Mouse (Mus musculus) limb, embryonic 12.5 days (tissue): Measurements from ENCODE around the gene Lpin2. TPM values are rescaled to one million over a fixed set of nuclear protein-coding genes. Genes with fewer than 3 reads are reported as not detected.

Experiments used
- ATAC-seq: fragments of 200-750 bp; cut with Nextera tagmentation; 2 replicates; pipeline ENCODE4 v1.8.0; 2017; ENCODE audit warnings: low read depth, moderate TSS enrichment; ENCODE audit not compliant: insufficient number of reproducible peaks, insufficient read depth, low FRiP score, low TSS enrichment
- H3K27ac ChIP-seq: fragments of 300-500 bp; sonication (generic); 2 replicates; pipeline ENCODE4 v1.5.1; 2016; ENCODE audit warnings: mild to moderate bottlenecking, moderate library complexity
- H3K27me3 ChIP-seq: fragments of 300-500 bp; sonication (generic); 2 replicates; pipeline ENCODE4 v1.6.1; 2016; ENCODE audit warnings: mild to moderate bottlenecking, moderate library complexity
- H3K36me3 ChIP-seq: fragments of 300-500 bp; sonication (generic); 2 replicates; pipeline ENCODE4 v1.6.1; 2016; ENCODE audit warnings: mild to moderate bottlenecking, moderate library complexity
- H3K4me1 ChIP-seq: fragments of 300-500 bp; sonication (generic); replicated peaks from 2 replicates; pipeline ENCODE4 v1.6.1; 2016
- H3K4me2 ChIP-seq: fragments of 300-500 bp; sonication (generic); 2 replicates; pipeline ENCODE4 v1.6.1; 2016; ENCODE audit warnings: mild to moderate bottlenecking, moderate library complexity
- H3K4me3 ChIP-seq: fragments of 300-500 bp; sonication (generic); replicated peaks from 2 replicates; pipeline ENCODE4 v1.5.1; 2016; ENCODE audit warnings: mild to moderate bottlenecking
- H3K9ac ChIP-seq: fragments of 300-500 bp; sonication (generic); replicated peaks from 2 replicates; pipeline ENCODE4 v1.6.1; 2016; ENCODE audit warnings: mild to moderate bottlenecking, moderate library complexity
- H3K9me3 ChIP-seq: fragments of 300-500 bp; sonication (generic); 2 replicates; pipeline ENCODE4 v1.6.1; 2016; ENCODE audit warnings: mild to moderate bottlenecking, moderate library complexity
- WGBS: fragments of 180-500 bp; shearing (Covaris S2); methylation state at CpG from one replicate; pipeline ENCODE4 v1.1.7; 2016; 5-methylcytosine and 5-hydroxymethylcytosine counted together
- polyA plus RNA-seq: library from polyadenylated mRNA; unstranded; fragments of >200 nt; fragmentation: Nextera tagmentation; extraction: Ambion mirVana; gene quantifications from 2 replicates; pipeline ENCODE4 v1.2.1, GENCODE M21; 2016

Lpin2 gene
- polyA plus RNA-seq, 1 experiment from 2014 or later: 63.3 TPM

- no peaks in the 10 kb centered on the region for H3K36me3 ChIP-seq
- whole genome bisulfite sequencing: 85% methylated on average over 6 of the region's 6 CpGs
Measured at GRCm38 (mm10) chr17:71204809-71205091, 22.4 kb downstream of the Lpin2 start.

GRCm38 (mm10) chr17:71206136-71206893 lies 24.0 kb downstream of the Lpin2 start:
- Histone ChIP-seq H3K27ac (no peak overlapping the region), H3K4me3 (no peak overlapping the region), H3K4me1 (peaks cover 41% of the 10 kb centered on the region), H3K27me3 (no peaks in the 10 kb centered on the region), H3K36me3 (no peaks in the 10 kb centered on the region), H3K4me2 (no peak overlapping the region), H3K9me3 (0 out of 2 replicates have a peak, but pooled peaks cover 8% of the 10 kb centered on the region), H3K9ac (no peak overlapping the region)
- no peak for ATAC-seq
- WGBS: 63% methylated on average over 12 of the region's 12 CpGs

More at GRCm38 (mm10) chr17:71204809-71205091, 22.4 kb downstream of the Lpin2 start:
- Histone ChIP-seq H3K27me3 (no peaks in the 10 kb centered on the region), H3K9ac (no peak overlapping the region), H3K4me3 (no peak overlapping the region), H3K27ac (no peak overlapping the region), H3K9me3 (0 out of 2 replicates have a peak, but pooled peaks cover 8% of the 10 kb centered on the region), H3K4me2 (no peak overlapping the region), H3K4me1 (peaks cover 31% of the 10 kb centered on the region)
- ATAC-seq: no peak

- Histone ChIP-seq H3K36me3 (no peaks in the 10 kb centered on the region), H3K27ac (no peak overlapping the region), H3K27me3 (no peaks in the 10 kb centered on the region), H3K4me1 (peaks cover 43% of the 10 kb centered on the region), H3K9me3 (0 out of 2 replicates have a peak, but pooled peaks cover 8% of the 10 kb centered on the region), H3K4me3 (no peak overlapping the region), H3K9ac (no peak overlapping the region), H3K4me2 (no peak overlapping the region)
- no peak for ATAC-seq
- over 99% methylated on average over 3 of the region's 3 CpGs for WGBS
Measured at GRCm38 (mm10) chr17:71207268-71207667, 24.9 kb downstream of the Lpin2 start.

- no peak for ATAC-seq
- Histone ChIP-seq H3K36me3 (no peaks in the 10 kb centered on the region), H3K4me2 (no peak overlapping the region), H3K4me1 (peaks cover 42% of the 10 kb centered on the region), H3K4me3 (no peak overlapping the region), H3K9me3 (0 out of 2 replicates have a peak, but pooled peaks cover 8% of the 10 kb centered on the region), H3K27ac (no peak overlapping the region), H3K27me3 (no peaks in the 10 kb centered on the region), H3K9ac (no peak overlapping the region)
- WGBS: 100% methylated on average over 1 of the region's 1 CpGs
Measured at GRCm38 (mm10) chr17:71208376-71208775, 26.0 kb downstream of the Lpin2 start.

- Histone ChIP-seq H3K9ac (no peak overlapping the region), H3K4me1 (peaks cover 46% of the 10 kb centered on the region), H3K4me3 (no peak overlapping the region), H3K4me2 (no peak overlapping the region), H3K27me3 (no peaks in the 10 kb centered on the region), H3K27ac (no peak overlapping the region), H3K36me3 (no peaks in the 10 kb centered on the region), H3K9me3 (0 out of 2 replicates have a peak, but pooled peaks cover 8% of the 10 kb centered on the region)
- 74% methylated on average over 1 of the region's 1 CpGs for WGBS
- ATAC-seq: no peak
Measured at GRCm38 (mm10) chr17:71208921-71209320, 26.6 kb downstream of the Lpin2 start.

GRCm38 (mm10) chr17:71209936-71210335 lies 27.6 kb downstream of the Lpin2 start:
- WGBS: 77% methylated on average over 3 of the region's 3 CpGs
- ATAC-seq: no peak

GRCm38 (mm10) chr17:71211962-71212646 lies 29.7 kb downstream of the Lpin2 start:
- H3K9me3 ChIP-seq: 0 out of 2 replicates have a peak, but pooled peaks cover 8% of the 10 kb centered on the region
- no peak overlapping the region for H3K4me3 ChIP-seq
- H3K4me2 ChIP-seq: peak overlapping the region; percentile 21
- H3K4me1 ChIP-seq: peaks cover 45% of the 10 kb centered on the region
- no peak overlapping the region for H3K9ac ChIP-seq
- H3K27ac ChIP-seq: peak overlapping the region; percentile 88
- 65% methylated on average over 6 of the region's 6 CpGs for WGBS
- H3K27me3 ChIP-seq: no peaks in the 10 kb centered on the region
- peak; percentile 55; the same call in 1 of the 2 replicates for ATAC-seq
- H3K36me3 ChIP-seq: peaks cover 3% of the 10 kb centered on the region; the same call in 1 of the 2 replicates

More at GRCm38 (mm10) chr17:71209936-71210335, 27.6 kb downstream of the Lpin2 start:
- peaks cover 46% of the 10 kb centered on the region for H3K4me1 ChIP-seq
- no peaks in the 10 kb centered on the region for H3K36me3 ChIP-seq
- H3K4me2 ChIP-seq: no peak overlapping the region
- H3K9me3 ChIP-seq: 0 out of 2 replicates have a peak, but pooled peaks cover 8% of the 10 kb centered on the region
- no peaks in the 10 kb centered on the region for H3K27me3 ChIP-seq
- no peak overlapping the region for H3K9ac ChIP-seq
- H3K4me3 ChIP-seq: no peak overlapping the region
- no peak overlapping the region for H3K27ac ChIP-seq

- Histone ChIP-seq H3K36me3 (peaks cover 15% of the 10 kb centered on the region), H3K9me3 (no peaks in the 10 kb centered on the region), H3K9ac (no peak overlapping the region), H3K4me2 (no peak overlapping the region), H3K27me3 (no peaks in the 10 kb centered on the region), H3K27ac (peak overlapping the region; percentile 25; the same call in 1 of the 2 replicates), H3K4me1 (peaks cover 45% of the 10 kb centered on the region), H3K4me3 (no peak overlapping the region)
- ATAC-seq: 0 out of 2 replicates have a peak, but pooled peaks have one; percentile 60
- WGBS: 60% methylated on average over 1 of the region's 1 CpGs
Measured at GRCm38 (mm10) chr17:71213666-71214065, 31.3 kb downstream of the Lpin2 start.

- Histone ChIP-seq H3K4me1 (peaks cover 45% of the 10 kb centered on the region), H3K27me3 (no peaks in the 10 kb centered on the region), H3K4me2 (no peak overlapping the region), H3K9me3 (no peaks in the 10 kb centered on the region), H3K27ac (peak overlapping the region; percentile 25; the same call in 1 of the 2 replicates), H3K36me3 (peaks cover 15% of the 10 kb centered on the region), H3K4me3 (no peak overlapping the region), H3K9ac (no peak overlapping the region)
- WGBS: 78% methylated on average over 17 of the region's 17 CpGs
- no peak for ATAC-seq
Measured at GRCm38 (mm10) chr17:71214514-71215240, 32.3 kb downstream of the Lpin2 start.

- peaks cover 39% of the 10 kb centered on the region for H3K4me1 ChIP-seq
- H3K9me3 ChIP-seq: no peaks in the 10 kb centered on the region
- no peaks in the 10 kb centered on the region for H3K27me3 ChIP-seq
- no peak overlapping the region for H3K27ac ChIP-seq
- no peak overlapping the region for H3K9ac ChIP-seq
- WGBS: 75% methylated on average over 2 of the region's 2 CpGs
- no peak overlapping the region for H3K4me2 ChIP-seq
- no peak for ATAC-seq
- H3K4me3 ChIP-seq: no peak overlapping the region
- peaks cover 15% of the 10 kb centered on the region for H3K36me3 ChIP-seq
Measured at GRCm38 (mm10) chr17:71215241-71215839, 33.0 kb downstream of the Lpin2 start.
